Mouse (Mus musculus): ENCODE results near the gene Prkacb. TPM values are rescaled to one million over a fixed set of nuclear protein-coding genes. Genes with fewer than 3 reads are reported as not detected.

Prkacb gene
- total RNA-seq, 2 experiments from 2014 or later: 60.8 to 67.8 TPM

DNA sequence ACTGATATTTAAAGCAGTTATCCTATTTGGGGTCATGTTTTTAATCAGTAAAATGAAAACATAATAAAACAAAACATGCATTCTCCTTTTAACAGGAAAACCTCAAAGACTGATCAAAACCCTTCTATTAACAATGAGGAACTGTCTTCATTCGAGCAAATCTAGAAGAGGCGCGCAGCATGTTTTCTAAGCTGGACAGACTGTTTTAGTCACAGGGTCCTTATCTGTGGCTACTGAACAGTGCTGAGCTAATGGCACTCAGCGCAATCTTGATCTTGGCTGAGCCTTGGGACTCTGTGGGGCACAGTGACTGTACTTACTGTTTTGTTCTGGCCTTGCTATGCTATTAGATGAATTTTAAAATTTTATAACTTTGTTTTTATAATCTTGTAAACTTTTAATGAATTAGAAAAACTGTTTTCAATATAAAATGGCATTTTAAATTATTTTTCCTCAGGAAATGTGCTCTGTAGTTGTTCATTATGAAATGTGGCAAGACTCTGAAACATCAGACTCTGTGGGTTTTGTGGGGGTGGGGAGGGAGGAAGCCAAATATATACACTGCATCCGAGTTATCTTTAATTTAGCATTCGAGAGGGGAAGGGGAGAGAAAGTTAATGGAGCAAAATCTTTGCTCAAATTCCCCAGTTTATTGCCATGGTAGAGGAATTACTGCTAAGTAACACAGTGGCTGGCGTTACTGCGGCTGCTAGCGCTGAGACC lies 77.7 kb downstream of the Prkacb start:
- ATAC-seq (replicated peaks; ENCODE audit: poor library complexity): peak; percentile 77

- ATAC-seq (replicated peaks; ENCODE audit: poor library complexity): no peak
These were observed 81.3 kb downstream of the Prkacb start for GRCm38 (mm10) chr3:146731499-146731898.

DNA sequence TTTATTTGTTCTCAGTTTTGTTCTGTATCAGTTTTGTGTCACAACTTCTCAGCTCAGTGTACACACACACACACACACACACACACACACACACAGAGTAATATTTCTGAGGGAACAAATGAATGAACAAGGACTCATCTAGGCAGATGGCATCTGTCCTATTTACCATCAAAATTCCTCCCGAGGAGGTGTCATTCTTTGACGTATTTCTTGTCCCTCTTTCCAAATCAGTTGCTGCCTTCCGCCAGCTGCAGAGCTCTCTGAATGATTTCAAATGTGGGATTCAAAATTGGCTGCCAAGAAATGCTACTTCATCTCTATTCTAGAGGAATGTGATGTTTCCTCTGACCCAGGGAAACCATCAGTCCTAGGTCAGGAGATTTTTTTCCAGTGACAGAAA lies 89.8 kb downstream of the Prkacb start:
- ATAC-seq (replicated peaks; ENCODE audit: poor library complexity): no peak

DNA sequence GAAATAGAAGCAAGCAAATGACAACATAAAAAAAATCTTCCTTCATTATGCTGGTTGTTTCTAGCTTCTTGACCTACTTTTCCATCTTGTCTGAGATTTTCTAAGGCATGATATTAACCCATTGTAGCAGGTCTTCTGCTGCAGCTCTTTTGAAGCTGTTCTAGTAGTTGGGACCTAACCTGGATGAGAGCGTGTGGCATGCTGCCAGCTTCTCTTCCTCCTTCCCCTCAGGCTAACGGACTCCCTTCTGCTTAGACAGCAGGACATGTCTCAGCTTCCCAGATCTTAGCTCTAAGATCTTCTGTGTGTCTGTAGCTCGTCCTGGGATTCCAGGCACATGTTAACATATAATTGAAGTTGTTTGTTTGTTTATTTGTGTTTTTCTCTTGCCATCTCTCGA lies 93.1 kb downstream of the Prkacb start:
- ATAC-seq (replicated peaks; ENCODE audit: poor library complexity): no peak

DNA sequence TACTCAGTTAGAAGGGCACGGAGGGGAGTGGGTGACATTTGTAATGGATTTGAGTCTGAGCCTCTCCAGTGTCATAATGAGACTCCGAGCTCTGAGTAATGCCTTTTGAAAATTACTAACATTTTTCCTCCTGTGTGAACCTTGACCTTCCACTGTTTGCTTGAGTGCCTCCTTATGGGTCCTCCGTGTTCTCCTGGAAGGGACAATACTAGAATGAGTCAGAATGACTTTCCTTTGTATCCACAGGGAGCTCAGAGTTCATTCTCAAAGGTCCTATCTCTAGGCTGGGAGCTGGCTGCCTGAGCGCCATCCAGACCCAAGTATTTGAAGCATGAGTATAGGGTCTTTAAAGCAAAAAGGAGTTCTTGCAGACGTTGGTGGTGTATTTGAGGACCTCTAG lies 94.5 kb downstream of the Prkacb start:
- no peak for ATAC-seq (replicated peaks; ENCODE audit: poor library complexity)

- ATAC-seq (replicated peaks; ENCODE audit: poor library complexity): no peak
These were observed 100.5 kb downstream of the Prkacb start for GRCm38 (mm10) chr3:146712305-146712704.

- peak; percentile 85 for ATAC-seq (replicated peaks; ENCODE audit: poor library complexity)
These were observed 101.2 kb downstream of the Prkacb start for GRCm38 (mm10) chr3:146711559-146711958.

DNA sequence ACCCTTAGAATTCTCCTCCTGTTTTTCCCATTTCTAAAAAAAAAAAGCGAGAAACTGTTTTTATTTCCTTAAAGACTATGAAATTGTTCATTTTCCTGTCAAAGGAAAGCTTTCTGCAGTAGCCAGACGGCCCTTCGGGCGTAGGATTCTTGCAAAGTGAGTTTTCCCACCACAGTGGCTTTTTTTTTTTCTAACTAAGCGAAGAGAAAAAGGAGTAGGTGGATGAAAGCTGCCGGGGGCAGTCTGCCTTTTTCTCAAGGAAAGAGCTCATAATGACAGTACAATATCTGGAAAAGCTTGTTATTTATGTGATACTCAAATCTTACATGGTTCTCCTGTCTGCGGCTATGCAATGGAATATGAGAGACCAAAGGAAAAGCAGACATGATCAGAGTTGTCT lies 101.7 kb downstream of the Prkacb start:
- no peak for ATAC-seq (replicated peaks; ENCODE audit: poor library complexity)

DNA sequence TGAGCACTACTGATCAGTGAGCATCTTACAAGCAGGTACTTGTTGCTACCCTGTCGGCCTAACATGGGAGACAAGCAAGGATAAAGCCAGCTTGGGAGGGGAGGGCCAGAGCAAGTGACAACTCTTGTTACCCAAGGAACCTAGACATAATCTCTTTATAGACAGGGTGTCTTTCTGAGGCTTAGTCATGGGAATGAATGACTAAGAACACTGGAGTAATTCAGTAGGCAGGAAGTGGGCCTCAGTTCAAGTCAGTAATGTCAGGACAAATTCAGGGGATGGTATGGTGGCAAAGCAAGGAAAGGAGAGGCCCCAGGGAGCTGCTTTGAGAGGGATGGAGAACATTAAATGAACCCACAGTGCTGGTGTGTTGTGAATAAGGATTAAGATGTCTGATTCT lies 103.7 kb downstream of the Prkacb start:
- ATAC-seq (replicated peaks; ENCODE audit: poor library complexity): no peak

GRCm38 (mm10) chr3:146708381-146708780 lies 104.4 kb downstream of the Prkacb start:
- ATAC-seq (replicated peaks; ENCODE audit: poor library complexity): 0 out of 2 replicates have a peak, but pooled peaks have one; percentile 16

DNA sequence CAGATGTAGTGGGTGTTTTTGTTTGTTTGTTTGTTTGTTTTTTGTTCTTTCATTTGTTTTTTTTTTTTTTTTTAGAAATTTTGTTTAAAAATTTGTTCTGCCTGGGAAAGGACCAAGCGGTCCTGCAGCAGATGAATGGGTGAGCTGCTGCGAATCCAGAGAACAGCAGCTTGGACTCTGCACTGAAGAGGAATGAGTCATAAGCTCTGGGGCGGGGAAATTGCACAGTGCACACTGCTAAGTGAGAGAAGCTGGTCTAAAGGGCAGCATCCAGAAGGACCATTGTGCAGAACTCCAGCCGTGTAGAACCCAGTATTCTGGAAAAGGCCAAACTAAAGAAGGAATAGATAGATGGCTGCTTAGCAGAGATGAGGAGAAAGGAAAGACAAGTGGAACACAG lies 108.7 kb downstream of the Prkacb start:
- no peak for ATAC-seq (replicated peaks; ENCODE audit: poor library complexity)

DNA sequence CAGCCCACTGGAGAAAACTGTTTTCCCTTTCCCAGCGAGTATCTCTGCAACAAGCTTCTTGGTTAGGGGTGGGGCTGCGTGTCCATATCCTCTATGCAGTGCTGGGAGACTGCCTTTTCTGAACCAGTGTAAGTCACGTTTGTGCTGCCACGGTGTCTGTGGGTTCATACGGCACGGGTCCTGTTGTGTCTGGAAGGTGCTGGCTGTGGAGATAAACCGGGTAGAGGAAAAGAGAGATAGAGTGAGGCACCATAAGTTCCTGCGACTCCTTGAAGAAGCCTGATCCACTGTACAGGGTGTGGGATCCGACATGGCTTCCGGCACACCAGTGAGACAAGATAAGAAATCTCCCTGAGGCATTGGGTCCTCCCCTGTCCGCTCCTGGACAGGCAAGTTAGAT lies 112.7 kb downstream of the Prkacb start:
- peak; percentile 73 for ATAC-seq (replicated peaks; ENCODE audit: poor library complexity)

GRCm38 (mm10) chr3:146698982-146699381 lies 113.8 kb downstream of the Prkacb start:
- peak; percentile 51 for ATAC-seq (replicated peaks; ENCODE audit: poor library complexity)

DNA sequence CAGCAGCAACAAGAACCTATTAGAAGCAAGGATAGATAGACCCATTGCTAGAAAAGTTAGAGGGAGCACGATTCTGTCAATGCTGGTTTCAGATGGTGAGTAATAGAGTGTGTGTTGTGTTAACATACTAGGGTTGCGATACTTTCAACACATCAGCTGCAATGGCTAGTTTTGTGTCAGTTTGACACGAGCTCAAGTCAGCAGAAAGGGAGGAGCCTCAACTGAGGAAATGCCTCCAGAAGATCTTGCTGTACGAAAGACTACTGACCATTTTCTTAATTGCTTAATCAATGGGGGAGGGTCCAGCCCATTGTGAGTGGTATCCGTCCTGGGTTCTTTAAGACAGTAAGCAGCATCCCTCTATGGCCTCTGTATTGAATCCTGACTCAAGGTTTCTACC lies 120.2 kb downstream of the Prkacb start:
- peak; percentile 71 for ATAC-seq (replicated peaks; ENCODE audit: poor library complexity)

- ATAC-seq (replicated peaks; ENCODE audit: poor library complexity): no peak
These were observed 125.6 kb downstream of the Prkacb start for GRCm38 (mm10) chr3:146687121-146687725.

DNA sequence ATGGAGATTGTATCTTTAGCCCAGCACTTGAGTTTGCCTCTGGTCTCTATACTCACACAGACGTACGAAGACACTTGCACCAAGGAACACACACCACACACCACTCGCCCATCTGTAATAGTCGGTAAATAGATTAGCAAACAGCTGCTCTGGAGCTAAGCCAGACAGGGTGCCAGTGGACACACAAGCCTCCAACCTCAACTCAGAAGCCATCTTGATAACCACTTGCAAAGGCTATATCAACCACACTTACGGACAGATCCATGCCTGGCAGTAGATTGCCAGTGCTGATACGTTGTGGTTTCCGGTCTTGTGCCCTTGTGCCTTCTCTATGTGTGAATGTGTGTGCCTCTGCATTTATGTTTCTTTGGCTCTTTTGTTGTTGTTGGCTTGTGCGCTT lies 126.4 kb downstream of the Prkacb start:
- peak; percentile 63 for ATAC-seq (replicated peaks; ENCODE audit: poor library complexity)

- peak; percentile 26 for ATAC-seq (replicated peaks; ENCODE audit: poor library complexity)
These were observed 127.7 kb downstream of the Prkacb start, which contains the start of gene Samd13 for GRCm38 (mm10) chr3:146684811-146685675. Samd13 (minus strand) TSS chr3:146685592.

DNA sequence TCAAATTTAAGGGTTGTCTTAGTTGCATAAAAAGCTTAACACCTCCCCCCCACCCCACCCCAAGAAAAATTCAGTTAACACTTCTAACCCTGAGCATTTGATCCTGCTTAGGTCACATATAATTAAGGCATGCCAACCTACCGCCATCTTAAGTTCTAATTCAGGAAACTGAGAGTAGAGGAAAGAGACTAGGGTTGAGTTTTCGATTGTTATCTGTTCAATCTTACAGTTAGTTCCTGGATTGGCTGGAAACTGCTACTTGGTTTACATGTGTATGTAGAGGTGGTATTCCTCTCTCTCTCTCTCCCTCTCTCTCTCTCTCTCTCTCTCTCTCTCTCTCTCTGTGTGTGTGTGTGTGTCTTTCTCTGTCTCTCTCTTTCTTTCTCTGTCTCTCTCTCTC lies 129.7 kb downstream of the Prkacb start:
- no peak for ATAC-seq (replicated peaks; ENCODE audit: poor library complexity)

DNA sequence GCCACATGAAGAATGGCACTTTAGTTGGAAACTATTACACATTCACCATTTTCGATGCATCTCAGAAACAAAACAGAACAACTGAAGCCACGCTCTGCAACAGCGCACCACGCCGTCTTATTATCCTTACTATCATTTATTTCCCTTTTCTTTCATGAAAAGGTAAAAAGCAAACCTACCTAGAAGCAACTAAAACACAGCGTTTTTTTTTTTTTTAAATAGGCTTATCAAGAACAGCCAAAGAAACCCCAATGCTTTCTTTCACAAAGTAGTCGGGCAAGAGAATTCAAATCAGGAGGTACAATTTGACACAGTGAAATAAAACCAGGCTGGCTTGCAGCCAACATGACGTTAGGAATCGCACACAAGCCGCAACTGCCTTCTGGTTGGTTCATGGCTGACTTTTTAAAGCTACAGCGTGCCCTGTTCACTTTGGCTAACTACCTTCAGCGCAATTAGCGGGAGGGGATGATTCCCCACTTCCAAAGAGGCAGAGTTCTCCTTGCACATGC lies 130.6 kb downstream of the Prkacb start:
- ATAC-seq (replicated peaks; ENCODE audit: poor library complexity): peak; percentile 49

DNA sequence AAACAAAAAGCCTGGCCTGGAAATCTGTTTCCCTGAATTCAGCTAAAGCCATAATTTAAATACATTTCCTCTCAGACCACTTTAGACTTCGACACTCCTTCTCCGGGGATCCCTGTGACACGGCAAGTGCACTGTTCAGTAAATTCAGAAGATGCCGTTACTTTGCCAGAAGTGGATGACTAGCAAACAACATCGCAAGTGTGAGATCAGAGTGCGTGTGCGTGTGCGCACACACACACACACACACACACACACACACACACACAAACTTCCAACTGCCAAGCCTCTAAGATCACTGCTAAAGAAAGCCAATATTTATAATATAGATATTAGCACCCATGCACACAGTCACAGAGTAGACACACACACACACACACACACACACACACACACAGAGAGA lies 131.1 kb downstream of the Prkacb start:
- peak; percentile 16 for ATAC-seq (replicated peaks; ENCODE audit: poor library complexity)

GRCm38 (mm10) chr3:146680625-146681024 lies 132.2 kb downstream of the Prkacb start:
- ATAC-seq (replicated peaks; ENCODE audit: poor library complexity): no peak
